Mouse (Mus musculus) lung, embryonic 16.5 days (tissue): ENCODE results near the gene Rgs5. TPM values are rescaled to one million over a fixed set of nuclear protein-coding genes. Genes with fewer than 3 reads are reported as not detected.

Experiments
- ATAC-seq: fragments of 200-750 bp; cut with Nextera tagmentation; 2 replicates; pipeline ENCODE4 v1.8.0; 2017; ENCODE audit warnings: low read depth, mild to moderate bottlenecking, moderate library complexity
- H3K27ac ChIP-seq: fragments of 300-500 bp; sonication (generic); 2 replicates; pipeline ENCODE4 v1.5.1; 2014; ENCODE audit warnings: mild to moderate bottlenecking, control low read depth, low read length
- H3K27me3 ChIP-seq: fragments of 300-500 bp; sonication (generic); 2 replicates; pipeline ENCODE4 v1.6.1; 2014; ENCODE audit warnings: low read depth, low read length, mixed read lengths; ENCODE audit not compliant: control insufficient read depth, insufficient read depth
- H3K36me3 ChIP-seq: fragments of 300-500 bp; sonication (generic); 2 replicates; pipeline ENCODE4 v1.6.1; 2014; ENCODE audit warnings: low read length; ENCODE audit not compliant: control insufficient read depth, insufficient read depth
- H3K4me1 ChIP-seq: fragments of 300-500 bp; sonication (generic); replicated peaks from 2 replicates; pipeline ENCODE4 v1.6.1; 2014; ENCODE audit warnings: low read length, mixed read lengths; ENCODE audit not compliant: control insufficient read depth, insufficient read depth
- H3K4me2 ChIP-seq: fragments of 300-500 bp; sonication (generic); 2 replicates; pipeline ENCODE4 v1.6.1; 2014; ENCODE audit warnings: low read depth, low read length, control low read depth
- H3K4me3 ChIP-seq: fragments of 300-500 bp; sonication (generic); 2 replicates; pipeline ENCODE4 v1.5.1; 2014; ENCODE audit warnings: mild to moderate bottlenecking, low read length, control low read depth
- H3K9ac ChIP-seq: fragments of 300-500 bp; sonication (generic); 2 replicates; pipeline ENCODE4 v1.6.1; 2014; ENCODE audit warnings: low read length, control low read depth
- H3K9me3 ChIP-seq: fragments of 300-500 bp; sonication (generic); 2 replicates; pipeline ENCODE4 v1.6.1; 2016; ENCODE audit warnings: low read length; ENCODE audit not compliant: control insufficient read depth
- WGBS: fragments of 180-500 bp; shearing (Covaris S2); extraction: QIAGEN DNeasy Blood & Tissue Kit; methylation state at CpG from one replicate; pipeline ENCODE4 v1.1.7; 2014; 5-methylcytosine and 5-hydroxymethylcytosine counted together
- polyA plus RNA-seq: library from polyadenylated mRNA; unstranded; fragments of >200 nt; fragmentation: Nextera tagmentation; extraction: Ambion mirVana; gene quantifications from 2 replicates; pipeline ENCODE4 v1.2.1, GENCODE M21; 2015

Rgs5 gene
- polyA plus RNA-seq, 1 experiment from 2014 or later, result 9.7 TPM

DNA sequence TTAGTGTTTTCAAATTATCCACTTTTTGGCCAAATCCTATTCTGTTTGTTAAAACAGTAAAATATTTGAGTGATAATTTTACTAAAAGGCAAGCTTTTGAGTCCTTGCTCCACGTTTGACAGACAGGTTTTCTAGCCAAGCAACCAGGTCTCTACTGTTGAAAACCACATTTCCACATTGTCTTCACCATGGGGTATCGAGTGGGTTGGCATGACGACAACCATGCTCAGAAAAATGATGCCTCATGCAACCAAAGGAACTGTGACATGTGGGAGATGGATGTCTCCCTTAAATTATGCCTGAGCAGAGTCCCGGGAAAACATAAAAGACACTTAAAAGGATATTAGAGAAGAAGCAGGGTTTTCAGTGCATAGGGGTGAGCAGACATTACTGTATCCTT lies 41.9 kb downstream of the Rgs5 start:
- H3K4me1 ChIP-seq, result no peaks in the 10 kb centered on the region
- no peak overlapping the region for H3K27ac ChIP-seq
- no peaks in the 10 kb centered on the region for H3K9me3 ChIP-seq
- H3K9ac ChIP-seq, result no peak overlapping the region
- H3K27me3 ChIP-seq, result no peaks in the 10 kb centered on the region
- H3K4me2 ChIP-seq, result no peak overlapping the region
- WGBS, result 68% methylated on average over 4 of the region's 4 CpGs
- no peaks in the 10 kb centered on the region for H3K36me3 ChIP-seq
- no peak overlapping the region for H3K4me3 ChIP-seq
- no peak for ATAC-seq

DNA sequence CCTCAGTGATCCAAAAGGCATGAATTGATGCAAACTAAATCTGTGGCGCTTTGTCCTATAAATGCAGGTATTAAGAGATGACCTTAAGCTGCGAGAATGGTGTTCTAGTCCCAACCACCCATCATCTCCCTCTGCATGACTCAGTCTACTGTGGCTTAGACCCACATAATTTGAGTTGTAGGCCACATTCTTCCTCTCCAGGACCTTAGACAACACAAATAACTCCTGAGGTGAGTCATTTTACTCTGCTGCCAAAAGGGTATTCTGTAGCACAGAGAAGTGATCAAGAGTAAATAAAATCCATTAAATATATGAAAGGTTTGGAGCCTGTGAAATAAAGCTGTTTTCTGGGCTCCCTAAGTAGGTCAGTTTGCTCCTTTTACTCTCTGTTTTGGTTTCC lies 43.9 kb downstream of the Rgs5 start:
- Histone ChIP-seq H3K27ac (no peak overlapping the region), H3K4me3 (no peak overlapping the region), H3K4me1 (no peaks in the 10 kb centered on the region; the same call in 1 of the 2 replicates), H3K4me2 (no peak overlapping the region), H3K27me3 (no peaks in the 10 kb centered on the region), H3K9me3 (no peaks in the 10 kb centered on the region), H3K9ac (no peak overlapping the region), H3K36me3 (no peaks in the 10 kb centered on the region)
- no peak for ATAC-seq
- WGBS, result 80% methylated on average over 2 of the region's 2 CpGs

DNA sequence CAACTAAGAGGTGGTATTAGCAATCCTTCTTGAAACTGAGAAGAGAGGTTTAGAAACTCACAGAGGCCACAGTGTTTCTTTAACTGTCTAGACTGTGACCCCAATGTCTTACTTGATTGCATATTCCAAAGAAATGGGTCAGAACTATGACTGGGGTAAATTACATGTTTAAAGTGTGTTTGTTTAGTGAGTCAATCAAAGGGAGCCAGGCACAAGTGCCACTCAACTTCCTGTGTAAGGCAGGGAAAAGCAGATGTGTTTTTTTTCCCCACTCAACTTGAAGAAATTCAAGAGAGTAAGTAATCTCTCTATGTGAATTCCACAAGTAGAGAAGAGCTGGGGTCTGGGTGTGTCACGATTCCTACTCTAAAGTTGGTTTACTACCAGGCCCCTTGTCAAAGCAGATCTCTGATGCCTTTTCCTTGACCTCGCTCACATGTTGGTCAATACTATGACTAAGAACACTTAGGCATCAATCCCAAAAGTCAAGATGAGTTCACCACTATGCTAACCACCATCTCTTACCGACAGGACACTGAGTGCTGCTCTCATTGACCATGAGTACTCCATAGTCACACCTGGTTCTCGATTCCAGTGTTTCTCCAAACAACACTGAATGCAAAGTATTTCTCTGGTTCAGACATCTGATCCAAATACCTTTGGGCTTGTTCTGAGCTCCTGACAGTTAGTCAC lies 49.2 kb downstream of the Rgs5 start:
- H3K4me1 ChIP-seq, result peaks cover 4% of the 10 kb centered on the region; the same call in 1 of the 2 replicates
- no peak overlapping the region for H3K4me3 ChIP-seq
- H3K27ac ChIP-seq, result no peak overlapping the region
- H3K4me2 ChIP-seq, result no peak overlapping the region
- H3K36me3 ChIP-seq, result no peaks in the 10 kb centered on the region
- ATAC-seq, result peak; percentile 56
- no peaks in the 10 kb centered on the region for H3K27me3 ChIP-seq
- WGBS, result 54% methylated on average over 4 of the region's 4 CpGs
- no peaks in the 10 kb centered on the region for H3K9me3 ChIP-seq
- H3K9ac ChIP-seq, result no peak overlapping the region

DNA sequence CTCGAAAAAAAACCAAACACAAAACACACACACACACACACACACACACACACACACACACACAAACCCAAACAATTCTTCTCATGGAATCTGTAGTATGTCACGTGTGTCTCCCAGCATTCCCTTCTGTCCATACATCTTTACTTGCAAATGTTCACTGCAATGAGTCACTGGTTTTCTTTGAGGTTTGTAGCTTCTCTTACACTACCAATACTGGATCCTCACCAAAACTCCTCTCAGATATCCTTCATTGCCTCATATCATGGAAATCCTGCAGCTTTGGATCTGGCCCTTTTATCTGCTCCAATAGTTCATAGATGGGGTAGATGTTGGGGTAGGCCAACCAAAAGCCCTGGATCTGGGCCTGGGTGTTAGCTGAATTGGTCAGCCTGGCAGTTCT lies 66.5 kb downstream of the Rgs5 start:
- H3K9me3 ChIP-seq, result no peaks in the 10 kb centered on the region
- no peak for ATAC-seq
- H3K27ac ChIP-seq, result no peak overlapping the region
- no peak overlapping the region for H3K4me3 ChIP-seq
- H3K4me2 ChIP-seq, result no peak overlapping the region
- no peak overlapping the region for H3K9ac ChIP-seq
- no peaks in the 10 kb centered on the region for H3K27me3 ChIP-seq
- H3K4me1 ChIP-seq, result no peaks in the 10 kb centered on the region
- no peaks in the 10 kb centered on the region for H3K36me3 ChIP-seq
- WGBS, result 69% methylated on average over 2 of the region's 2 CpGs

DNA sequence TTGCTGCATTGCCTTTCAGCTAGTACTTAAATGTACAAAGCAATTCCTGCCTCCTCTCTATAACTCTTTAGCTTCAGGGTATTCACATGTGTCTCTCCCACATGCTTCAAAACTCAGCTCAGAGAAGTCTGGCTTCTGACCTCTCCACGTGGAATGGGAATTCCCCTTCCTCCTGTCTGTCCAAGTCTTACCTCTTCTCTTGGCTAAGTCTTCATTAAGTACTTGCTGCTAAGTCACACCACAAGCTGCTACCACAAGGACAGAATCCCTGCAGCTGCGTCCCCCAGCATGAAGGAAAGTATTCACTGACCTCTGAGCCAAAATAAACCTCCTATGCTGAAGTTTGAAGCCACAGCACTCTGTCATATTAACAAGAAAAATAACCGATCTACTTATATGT lies 71.0 kb downstream of the Rgs5 start:
- no peak overlapping the region for H3K4me3 ChIP-seq
- WGBS, result 63% methylated on average over 3 of the region's 3 CpGs
- H3K4me1 ChIP-seq, result no peaks in the 10 kb centered on the region
- H3K36me3 ChIP-seq, result no peaks in the 10 kb centered on the region
- no peak for ATAC-seq
- no peak overlapping the region for H3K27ac ChIP-seq
- no peaks in the 10 kb centered on the region for H3K27me3 ChIP-seq
- no peak overlapping the region for H3K4me2 ChIP-seq
- no peaks in the 10 kb centered on the region for H3K9me3 ChIP-seq
- H3K9ac ChIP-seq, result no peak overlapping the region

DNA sequence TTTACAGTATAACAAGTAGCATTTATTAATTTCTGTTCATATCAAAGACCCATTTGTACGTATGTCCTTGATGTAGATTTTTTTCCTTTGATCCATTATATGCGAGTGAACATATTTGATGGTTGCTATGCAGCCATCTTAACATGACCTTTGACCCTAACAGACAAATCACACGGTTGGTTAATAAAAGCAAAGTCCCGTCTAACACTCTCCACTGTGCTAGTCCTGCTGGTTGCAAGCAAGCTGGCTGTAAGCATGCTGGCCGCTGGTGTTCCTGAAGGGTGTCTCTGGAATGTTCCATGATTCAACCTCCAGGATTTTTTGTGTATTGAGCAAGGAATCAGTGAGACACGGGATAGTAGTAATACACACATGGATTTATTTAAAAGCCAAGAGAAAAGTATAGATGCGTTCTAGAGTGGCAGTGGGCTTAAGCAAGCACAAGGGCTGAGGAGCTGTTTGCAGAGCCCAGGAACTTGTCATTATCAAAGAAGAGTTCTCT lies 75.3 kb downstream of the Rgs5 start:
- no peak overlapping the region for H3K4me3 ChIP-seq
- no peaks in the 10 kb centered on the region for H3K36me3 ChIP-seq
- WGBS, result 68% methylated on average over 7 of the region's 7 CpGs
- H3K9me3 ChIP-seq, result no peaks in the 10 kb centered on the region
- H3K4me2 ChIP-seq, result no peak overlapping the region
- H3K27ac ChIP-seq, result no peak overlapping the region
- no peaks in the 10 kb centered on the region for H3K4me1 ChIP-seq
- no peaks in the 10 kb centered on the region for H3K27me3 ChIP-seq
- no peak for ATAC-seq
- H3K9ac ChIP-seq, result no peak overlapping the region

DNA sequence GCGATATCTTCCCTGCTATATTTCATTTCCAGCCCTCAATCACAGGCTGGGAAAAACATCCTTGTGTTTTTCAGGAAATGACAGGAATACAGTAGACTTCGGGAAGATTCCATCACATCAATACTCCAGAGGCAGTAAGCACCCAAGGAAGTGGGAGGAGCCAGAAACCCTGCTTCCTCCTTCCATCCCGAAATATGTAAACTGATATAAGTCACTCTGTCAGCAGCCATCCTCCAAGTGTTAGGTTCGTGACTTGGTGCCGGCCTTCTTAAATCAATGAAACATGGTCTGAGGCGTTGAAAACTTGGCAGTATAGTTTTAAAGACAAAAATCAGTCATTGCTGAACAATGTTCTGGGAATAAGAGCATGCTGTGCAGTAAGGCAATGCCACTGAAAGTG lies 80.8 kb downstream of the Rgs5 start:
- Histone ChIP-seq H3K9me3 (no peaks in the 10 kb centered on the region), H3K36me3 (no peaks in the 10 kb centered on the region), H3K27me3 (no peaks in the 10 kb centered on the region), H3K4me2 (no peak overlapping the region), H3K4me1 (no peaks in the 10 kb centered on the region), H3K9ac (no peak overlapping the region), H3K4me3 (no peak overlapping the region), H3K27ac (no peak overlapping the region)
- ATAC-seq, result no peak
- 36% methylated on average over 6 of the region's 6 CpGs for WGBS

DNA sequence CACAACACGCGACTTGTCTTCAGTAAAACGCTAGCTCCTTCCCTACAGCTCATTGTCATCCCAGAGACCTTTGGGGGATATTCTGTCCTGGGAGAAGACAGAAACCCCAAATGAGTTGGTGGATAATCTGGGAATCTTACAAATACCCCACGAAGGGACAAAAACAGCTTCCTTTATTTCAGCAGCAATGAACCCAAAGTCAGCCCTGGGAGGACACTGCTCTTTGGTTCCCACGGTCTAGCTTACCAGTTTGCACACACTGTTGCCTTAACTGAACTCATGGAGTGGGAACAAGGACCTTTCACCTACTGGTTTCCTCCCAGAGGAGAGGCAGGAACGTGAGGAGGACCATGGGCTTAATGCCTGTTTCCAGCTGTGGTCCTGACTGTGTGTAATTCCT lies 81.9 kb downstream of the Rgs5 start:
- no peak overlapping the region for H3K4me3 ChIP-seq
- WGBS, result 84% methylated on average over 6 of the region's 6 CpGs
- H3K9me3 ChIP-seq, result no peaks in the 10 kb centered on the region
- no peaks in the 10 kb centered on the region for H3K4me1 ChIP-seq
- H3K27ac ChIP-seq, result no peak overlapping the region
- no peak overlapping the region for H3K4me2 ChIP-seq
- no peak for ATAC-seq
- H3K27me3 ChIP-seq, result no peaks in the 10 kb centered on the region
- H3K36me3 ChIP-seq, result no peaks in the 10 kb centered on the region
- no peak overlapping the region for H3K9ac ChIP-seq

DNA sequence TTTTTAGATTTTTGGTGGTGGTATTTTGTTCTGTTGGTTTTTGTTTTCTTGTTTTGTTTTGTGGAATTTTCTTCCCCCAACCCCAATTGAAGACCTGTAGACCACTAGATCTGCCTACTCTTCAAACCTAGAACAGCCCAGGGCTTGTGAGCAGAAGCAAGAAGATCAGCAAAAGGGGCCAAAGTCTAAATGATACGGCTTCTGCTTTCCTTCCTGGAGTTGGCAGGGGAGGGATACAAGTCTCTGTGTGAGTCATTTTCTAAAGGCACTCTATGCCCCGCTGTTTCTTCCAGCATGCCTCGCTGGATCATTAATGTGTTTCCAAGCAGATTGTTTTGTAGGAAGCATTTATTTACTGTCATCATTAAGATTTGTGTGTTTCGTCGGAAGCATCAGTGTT lies 85.8 kb downstream of the Rgs5 start:
- Histone ChIP-seq H3K4me3 (no peak overlapping the region), H3K9ac (no peak overlapping the region), H3K4me1 (no peaks in the 10 kb centered on the region), H3K9me3 (no peaks in the 10 kb centered on the region), H3K4me2 (no peak overlapping the region), H3K36me3 (no peaks in the 10 kb centered on the region), H3K27me3 (no peaks in the 10 kb centered on the region), H3K27ac (no peak overlapping the region)
- WGBS, result 84% methylated on average over 5 of the region's 5 CpGs
- no peak for ATAC-seq
